Mouse (Mus musculus) limb, embryonic 10.5 days (tissue): ENCODE data around the gene Ndrg3. TPM values are rescaled to one million over a fixed set of nuclear protein-coding genes. Genes with fewer than 3 reads are reported as not detected.
"Not testable (repeated sequence)": the region's sequence is repeated elsewhere in the genome, so short reads cannot be mapped to it uniquely, and the experiment has no call there.

Experiments
- DNase-seq: peaks from one replicate; pipeline ENCODE4 v3.0.0-alpha.2; 2017; ENCODE audit warnings: low spot score
- H3K27ac ChIP-seq: fragments of 300-500 bp; sonication (generic); 2 replicates; pipeline ENCODE4 v1.5.1; 2016; ENCODE audit warnings: mild to moderate bottlenecking
- H3K27me3 ChIP-seq: fragments of 300-500 bp; sonication (generic); 2 replicates; pipeline ENCODE4 v1.6.1; 2016; ENCODE audit warnings: low read depth, mild to moderate bottlenecking; ENCODE audit not compliant: poor library complexity, severe bottlenecking
- H3K36me3 ChIP-seq: fragments of 300-500 bp; sonication (generic); 2 replicates; pipeline ENCODE4 v1.6.1; 2016; ENCODE audit warnings: mild to moderate bottlenecking, moderate library complexity
- H3K4me1 ChIP-seq: fragments of 300-500 bp; sonication (generic); 2 replicates; pipeline ENCODE4 v1.6.1; 2016
- H3K4me3 ChIP-seq: fragments of 300-500 bp; sonication (generic); 2 replicates; pipeline ENCODE4 v1.5.1; 2016; ENCODE audit warnings: mild to moderate bottlenecking, moderate library complexity
- H3K9me3 ChIP-seq: fragments of 300-500 bp; sonication (generic); replicated peaks from 2 replicates; pipeline ENCODE4 v1.6.1; 2016; ENCODE audit warnings: mild to moderate bottlenecking
- WGBS: fragments of 180-500 bp; shearing (Covaris S2); methylation state at CpG from one replicate; pipeline ENCODE4 v1.1.7; 2016; 5-methylcytosine and 5-hydroxymethylcytosine counted together
- polyA plus RNA-seq: library from polyadenylated mRNA; unstranded; fragments of >200 nt; fragmentation: Nextera tagmentation; extraction: Ambion mirVana; gene quantifications from 2 replicates; pipeline ENCODE4 v1.2.1, GENCODE M21; 2016

The Ndrg3 gene
- polyA plus RNA-seq, 1 experiment from 2014 or later: 40.4 TPM

GRCm38 (mm10) chr2:156925611-156926010 is 66.2 kb downstream of the Ndrg3 start:
- not testable (repeated sequence) for H3K27me3 ChIP-seq, H3K27ac ChIP-seq, H3K4me1 ChIP-seq, H3K4me3 ChIP-seq, H3K9me3 ChIP-seq, DNase-seq, H3K36me3 ChIP-seq
- 89% methylated on average over 3 of the region's 3 CpGs for WGBS

- not testable (repeated sequence) for H3K4me1 ChIP-seq, DNase-seq, H3K9me3 ChIP-seq, H3K36me3 ChIP-seq, H3K27me3 ChIP-seq, H3K4me3 ChIP-seq, H3K27ac ChIP-seq
- WGBS: 91% methylated on average over 4 of the region's 4 CpGs
Observed at GRCm38 (mm10) chr2:156925075-156925474, 66.8 kb downstream of the Ndrg3 start.

GRCm38 (mm10) chr2:156924210-156924898 is 67.5 kb downstream of the Ndrg3 start:
- Histone ChIP-seq H3K4me1 (peaks cover 6% of the 10 kb centered on the region), H3K4me3 (no peak overlapping the region), H3K36me3 (peaks cover 4% of the 10 kb centered on the region; the same call in 1 of the 2 replicates), H3K27me3 (no peaks in the 10 kb centered on the region), H3K9me3 (no peaks in the 10 kb centered on the region), H3K27ac (no peak overlapping the region)
- WGBS: 68% methylated on average over 3 of the region's 3 CpGs
- no peak for DNase-seq

- H3K36me3 ChIP-seq: no peaks in the 10 kb centered on the region
- peaks cover 6% of the 10 kb centered on the region for H3K4me1 ChIP-seq
- WGBS: 87% methylated on average over 5 of the region's 5 CpGs
- no peak overlapping the region for H3K27ac ChIP-seq
- no peaks in the 10 kb centered on the region for H3K27me3 ChIP-seq
- DNase-seq: no peak
- no peaks in the 10 kb centered on the region for H3K9me3 ChIP-seq
- no peak overlapping the region for H3K4me3 ChIP-seq
Observed at GRCm38 (mm10) chr2:156923057-156923456, 68.8 kb downstream of the Ndrg3 start.

GRCm38 (mm10) chr2:156919796-156920195 is 72.1 kb downstream of the Ndrg3 start:
- no peak overlapping the region for H3K4me3 ChIP-seq
- DNase-seq: no peak
- WGBS: 73% methylated on average over 2 of the region's 2 CpGs
- no peaks in the 10 kb centered on the region for H3K27me3 ChIP-seq
- no peaks in the 10 kb centered on the region for H3K4me1 ChIP-seq
- H3K9me3 ChIP-seq: no peaks in the 10 kb centered on the region
- no peak overlapping the region for H3K27ac ChIP-seq
- no peaks in the 10 kb centered on the region for H3K36me3 ChIP-seq

GRCm38 (mm10) chr2:156919191-156919590 is 72.7 kb downstream of the Ndrg3 start:
- not testable (repeated sequence) for H3K27ac ChIP-seq, H3K36me3 ChIP-seq, DNase-seq, H3K4me1 ChIP-seq, H3K4me3 ChIP-seq, H3K9me3 ChIP-seq, H3K27me3 ChIP-seq
- WGBS: 92% methylated on average over 11 of the region's 11 CpGs

- WGBS: 79% methylated on average over 4 of the region's 4 CpGs
- no peaks in the 10 kb centered on the region for H3K36me3 ChIP-seq
- H3K27ac ChIP-seq: no peak overlapping the region
- H3K4me1 ChIP-seq: no peaks in the 10 kb centered on the region
- no peaks in the 10 kb centered on the region for H3K27me3 ChIP-seq
- no peak overlapping the region for H3K4me3 ChIP-seq
- no peak for DNase-seq
- H3K9me3 ChIP-seq: no peaks in the 10 kb centered on the region
Observed at GRCm38 (mm10) chr2:156918562-156918961, 73.3 kb downstream of the Ndrg3 start.

GRCm38 (mm10) chr2:156916419-156917125 is 75.3 kb downstream of the Ndrg3 start:
- Histone ChIP-seq H3K36me3 (no peaks in the 10 kb centered on the region), H3K4me1 (no peaks in the 10 kb centered on the region), H3K27me3 (no peaks in the 10 kb centered on the region), H3K27ac (no peak overlapping the region), H3K4me3 (no peak overlapping the region), H3K9me3 (no peaks in the 10 kb centered on the region)
- DNase-seq: no peak
- WGBS: 90% methylated on average over 3 of the region's 3 CpGs

GRCm38 (mm10) chr2:156915559-156915958 is 76.3 kb downstream of the Ndrg3 start:
- H3K27me3 ChIP-seq: no peaks in the 10 kb centered on the region
- no peak overlapping the region for H3K27ac ChIP-seq
- DNase-seq: no peak
- no peak overlapping the region for H3K4me3 ChIP-seq
- no peaks in the 10 kb centered on the region for H3K9me3 ChIP-seq
- WGBS: 76% methylated on average over 3 of the region's 3 CpGs
- H3K36me3 ChIP-seq: no peaks in the 10 kb centered on the region
- H3K4me1 ChIP-seq: no peaks in the 10 kb centered on the region

GRCm38 (mm10) chr2:156913191-156913590 is 78.7 kb downstream of the Ndrg3 start:
- Histone ChIP-seq H3K36me3 (no peaks in the 10 kb centered on the region), H3K27ac (no peak overlapping the region), H3K27me3 (no peaks in the 10 kb centered on the region), H3K4me1 (no peaks in the 10 kb centered on the region), H3K4me3 (no peak overlapping the region), H3K9me3 (no peaks in the 10 kb centered on the region)
- no peak for DNase-seq
- WGBS: 82% methylated on average over 5 of the region's 5 CpGs

- not testable (repeated sequence) for H3K27ac ChIP-seq, H3K36me3 ChIP-seq, H3K27me3 ChIP-seq, H3K4me3 ChIP-seq, DNase-seq, H3K9me3 ChIP-seq
- H3K4me1 ChIP-seq: peaks cover 13% of the 10 kb centered on the region
- WGBS: 17% methylated on average over 4 of the region's 4 CpGs
Observed at GRCm38 (mm10) chr2:156905931-156906330, 85.9 kb downstream of the Ndrg3 start.

- Histone ChIP-seq H3K9me3 (no peaks in the 10 kb centered on the region), H3K27ac (no peak overlapping the region), H3K4me3 (no peak overlapping the region), H3K4me1 (peaks cover 13% of the 10 kb centered on the region), H3K36me3 (no peaks in the 10 kb centered on the region), H3K27me3 (no peaks in the 10 kb centered on the region)
- peak; percentile 72 for DNase-seq
- WGBS: 16% methylated on average over 6 of the region's 6 CpGs
Observed at GRCm38 (mm10) chr2:156904976-156905717, 86.7 kb downstream of the Ndrg3 start.

- 17% methylated on average over 2 of the region's 2 CpGs for WGBS
- Histone ChIP-seq H3K4me1 (peaks cover 13% of the 10 kb centered on the region), H3K27ac (no peak overlapping the region), H3K4me3 (no peak overlapping the region), H3K27me3 (no peaks in the 10 kb centered on the region), H3K9me3 (no peaks in the 10 kb centered on the region), H3K36me3 (no peaks in the 10 kb centered on the region)
- no peak for DNase-seq
Observed at GRCm38 (mm10) chr2:156903367-156903766, 88.5 kb downstream of the Ndrg3 start.
